ENCODE assay signal across 8 mouse cellular contexts in genomic region chr6:50358104-50358679, GRCm38 (mm10).
DNase-seq lines count a peak whose midpoint lies in the region; ATAC-seq lines count a peak whose summit lies in the region.

No protein-coding gene starts in this region.

- ATAC-seq in forebrain, embryonic 13.5 days, result peak; percentile 86
- peak; percentile 86 for ATAC-seq in heart, embryonic 16.5 days (replicated peaks; ENCODE audit: extremely low read depth, insufficient read depth, low FRiP score)
- 0 out of 2 replicates have a peak, but pooled peaks have one; percentile 50 for ATAC-seq in neural tube, embryonic 12.5 days (ENCODE audit: low FRiP score, low read depth)

- WGBS in forebrain, embryonic 13.5 days, result 55% methylated on average over 16 of the region's 16 CpGs
- WGBS in heart, embryonic 16.5 days, result 22% methylated on average over 16 of the region's 16 CpGs
- WGBS in neural tube, embryonic 12.5 days, result 47% methylated on average over 16 of the region's 16 CpGs

- H3K27ac ChIP-seq in forebrain, embryonic 13.5 days, result peak overlapping the region; percentile 45; the same call in 1 of the 2 replicates
- peak overlapping the region; percentile 95 for H3K27ac ChIP-seq in heart, embryonic 16.5 days (ENCODE audit: low read length)
- no peak overlapping the region for H3K27ac ChIP-seq in neural tube, embryonic 12.5 days

- H3K9me3 ChIP-seq in forebrain, embryonic 13.5 days (replicated peaks), result no peaks in the 10 kb centered on the region
- H3K9me3 ChIP-seq in heart, embryonic 16.5 days (replicated peaks; ENCODE audit: control insufficient read depth, low read length), result no peaks in the 10 kb centered on the region
- no peaks in the 10 kb centered on the region for H3K9me3 ChIP-seq in neural tube, embryonic 12.5 days

- DNase-seq in adrenal gland, adult 2 months, result peak; percentile 47
- DNase-seq in adrenal gland, adult 18-20 months (ENCODE audit: low spot score in 2 of 2), result no peak
- peak; percentile 56 to 58 for DNase-seq in kidney, postnatal 25 days
- DNase-seq in spleen, postnatal 4 days (ENCODE audit: low spot score in 2 of 2), result no peak
- DNase-seq in urinary bladder, postnatal 25 days (ENCODE audit: low spot score), result no peak

- no peaks in the 10 kb centered on the region for H3K27me3 ChIP-seq in forebrain, embryonic 13.5 days
- no peaks in the 10 kb centered on the region for H3K27me3 ChIP-seq in heart, embryonic 16.5 days (ENCODE audit: control insufficient read depth, insufficient read depth, low read length)
- no peaks in the 10 kb centered on the region for H3K27me3 ChIP-seq in neural tube, embryonic 12.5 days (replicated peaks)

- H3K4me3 ChIP-seq in forebrain, embryonic 13.5 days, result no peak overlapping the region
- no peak overlapping the region for H3K4me3 ChIP-seq in heart, embryonic 16.5 days (ENCODE audit: low read length)
- no peak overlapping the region for H3K4me3 ChIP-seq in neural tube, embryonic 12.5 days

- peak overlapping the region; percentile 10; the same call in 1 of the 2 replicates for H3K4me2 ChIP-seq in forebrain, embryonic 13.5 days
- peak overlapping the region; percentile 41 for H3K4me2 ChIP-seq in heart, embryonic 16.5 days (ENCODE audit: low read depth, low read length)
- H3K4me2 ChIP-seq in neural tube, embryonic 12.5 days (replicated peaks), result no peak overlapping the region

- H3K4me1 ChIP-seq in forebrain, embryonic 13.5 days, result peaks cover 31% of the 10 kb centered on the region
- H3K4me1 ChIP-seq in heart, embryonic 16.5 days (ENCODE audit: control insufficient read depth, insufficient read depth, low read length), result peaks cover 66% of the 10 kb centered on the region
- H3K4me1 ChIP-seq in neural tube, embryonic 12.5 days, result no peaks in the 10 kb centered on the region; the same call in 1 of the 2 replicates

- no peaks in the 10 kb centered on the region for H3K36me3 ChIP-seq in forebrain, embryonic 13.5 days (ENCODE audit: poor library complexity, severe bottlenecking)
- no peaks in the 10 kb centered on the region for H3K36me3 ChIP-seq in heart, embryonic 16.5 days (ENCODE audit: control insufficient read depth, insufficient read depth)
- no peaks in the 10 kb centered on the region for H3K36me3 ChIP-seq in neural tube, embryonic 12.5 days

- H3K9ac ChIP-seq in forebrain, embryonic 13.5 days, result no peak overlapping the region
- peak overlapping the region; percentile 31; the same call in 1 of the 2 replicates for H3K9ac ChIP-seq in heart, embryonic 16.5 days (ENCODE audit: low read length)
- no peak overlapping the region for H3K9ac ChIP-seq in neural tube, embryonic 12.5 days

Comparison
In these comparisons a context has a peak if more than half of its experiments do, and no peak if none do; other contexts are left out.
1. DNase-seq: peak in adrenal gland, adult 2 months (single experiment) and kidney, postnatal 25 days (2 of 2); none in adrenal gland, adult 18-20 months (0 of 2), spleen, postnatal 4 days (0 of 2) and urinary bladder, postnatal 25 days (single experiment).
2. Peak in every context shown above with its lines, with median percentiles within 50 percentile points of each other: ATAC-seq.